Mouse (Mus musculus): ENCODE data around the gene Zfp408. TPM values are rescaled to one million over a fixed set of nuclear protein-coding genes. Genes with fewer than 3 reads are reported as not detected.
"Not testable (repeated sequence)": the region's sequence is repeated elsewhere in the genome, so short reads cannot be mapped to it uniquely, and the experiment has no call there.

The Zfp408 gene
- total RNA-seq, 2 experiments from 2014 or later: 10.4 to 13.2 TPM

GRCm38 (mm10) chr2:91651458-91652258 lies 2.1 kb upstream of the Zfp408 start:
- no peak for DNase-seq (ENCODE audit: low spot score in 2 of 2)

- no peak for DNase-seq (ENCODE audit: low spot score in 2 of 2)
Measured at GRCm38 (mm10) chr2:91650360-91650995, 887 bp upstream of the Zfp408 start.

GRCm38 (mm10) chr2:91649152-91649551 lies 439 bp downstream of the Zfp408 start:
- DNase-seq (ENCODE audit: low spot score in 2 of 2): no peak

GRCm38 (mm10) chr2:91646733-91647132 lies 2.9 kb downstream of the Zfp408 start:
- DNase-seq (ENCODE audit: low spot score in 2 of 2): peak in 1 of 2 experiments; percentile 60

GRCm38 (mm10) chr2:91645811-91646210 lies 3.8 kb downstream of the Zfp408 start:
- DNase-seq (ENCODE audit: low spot score in 2 of 2): no peak

GRCm38 (mm10) chr2:91645354-91645753 lies 4.2 kb downstream of the Zfp408 start:
- no peak for DNase-seq (ENCODE audit: low spot score in 2 of 2)

- DNase-seq (ENCODE audit: low spot score in 2 of 2): no peak
Measured at GRCm38 (mm10) chr2:91644021-91644420, 5.6 kb downstream of the Zfp408 start.

GRCm38 (mm10) chr2:91642825-91643415 lies 6.7 kb downstream of the Zfp408 start:
- no peak for DNase-seq (ENCODE audit: low spot score in 2 of 2)

GRCm38 (mm10) chr2:91638931-91639330 lies 10.7 kb downstream of the Zfp408 start:
- no peak for DNase-seq (ENCODE audit: low spot score in 2 of 2)

- no peak for DNase-seq (ENCODE audit: low spot score in 2 of 2)
Measured at GRCm38 (mm10) chr2:91636727-91637338, 12.8 kb downstream of the Zfp408 start.

GRCm38 (mm10) chr2:91636229-91636628 lies 13.4 kb downstream of the Zfp408 start, which contains the start of gene F2:
Gene F2 (minus strand): TSS chr2:91636414.
- DNase-seq (ENCODE audit: low spot score in 2 of 2): no peak

GRCm38 (mm10) chr2:91635486-91635885 lies 14.1 kb downstream of the Zfp408 start:
- no peak for DNase-seq (ENCODE audit: low spot score in 2 of 2)

GRCm38 (mm10) chr2:91634841-91635240 lies 14.8 kb downstream of the Zfp408 start:
- peak in 1 of 2 experiments; percentile 11 for DNase-seq (ENCODE audit: low spot score in 2 of 2)

- no peak for DNase-seq (ENCODE audit: low spot score in 2 of 2)
Measured at GRCm38 (mm10) chr2:91633334-91633977, 16.1 kb downstream of the Zfp408 start.

- peak in 1 of 2 experiments; percentile 13 for DNase-seq (ENCODE audit: low spot score in 2 of 2)
Measured at GRCm38 (mm10) chr2:91632316-91632715, 17.3 kb downstream of the Zfp408 start.

GRCm38 (mm10) chr2:91631826-91632225 lies 17.8 kb downstream of the Zfp408 start:
- no peak for DNase-seq (ENCODE audit: low spot score in 2 of 2)

- no peak for DNase-seq (ENCODE audit: low spot score in 2 of 2)
Measured at GRCm38 (mm10) chr2:91630384-91630783, 19.2 kb downstream of the Zfp408 start.

GRCm38 (mm10) chr2:91629682-91630081 lies 19.9 kb downstream of the Zfp408 start:
- DNase-seq (ENCODE audit: low spot score in 2 of 2): no peak

- no peak for DNase-seq (ENCODE audit: low spot score in 2 of 2)
Measured at GRCm38 (mm10) chr2:91628171-91628570, 21.4 kb downstream of the Zfp408 start.

- DNase-seq (ENCODE audit: low spot score in 2 of 2): no peak
Measured at GRCm38 (mm10) chr2:91627486-91627885, 22.1 kb downstream of the Zfp408 start.

- not testable (repeated sequence) for DNase-seq (ENCODE audit: low spot score in 2 of 2)
Measured at GRCm38 (mm10) chr2:91623366-91623765, 26.2 kb downstream of the Zfp408 start.

All from adrenal gland, adult 18-20 months (tissue).